9 mouse cellular contexts compared by ENCODE assay signal in the genomic region with DNA sequence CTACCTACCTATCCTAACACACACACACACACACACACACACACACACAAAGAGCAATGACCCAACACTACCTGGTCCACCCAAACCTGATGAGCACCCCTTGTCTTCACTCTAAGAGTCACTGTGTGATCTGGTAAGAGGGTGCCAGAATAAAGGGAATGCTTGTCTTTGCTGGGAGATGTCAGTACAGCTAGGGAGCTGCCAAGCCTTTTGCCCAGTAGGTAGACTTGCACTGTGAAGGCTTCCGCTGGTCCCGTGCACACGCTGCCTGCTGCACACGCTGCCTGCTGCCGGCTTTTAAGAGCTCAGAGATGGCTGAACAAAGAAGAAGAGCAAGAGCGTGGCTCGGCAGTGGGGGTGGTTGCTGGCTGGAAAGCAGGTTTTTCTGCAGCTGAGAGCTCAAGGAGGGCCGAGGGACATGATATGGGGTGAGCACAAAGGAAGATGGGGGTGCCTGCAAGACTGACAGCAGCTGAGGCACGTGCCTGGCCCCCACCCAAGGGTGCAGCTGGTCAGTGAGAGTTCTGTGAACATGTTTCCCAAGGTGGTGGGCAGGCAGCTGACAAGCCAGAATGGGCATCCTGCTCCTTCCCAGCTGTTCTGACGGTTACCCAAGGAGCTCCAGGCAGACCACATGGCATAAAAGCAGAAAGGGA. TPM values are rescaled to one million over a fixed set of nuclear protein-coding genes. Genes with fewer than 3 reads are reported as not detected.
DNase-seq lines count a peak whose midpoint lies in the region; ATAC-seq and TF ChIP-seq lines count a peak whose summit lies in the region.
"Had no signal": no experiment of that assay in that cellular context is flagged by ENCODE, and none has a peak within 500 bp of the region (broad histone marks: within the 10 kb centered on the region; RNA-seq: fewer than 3 reads in every experiment).

No protein-coding gene starts in this region.

- no peak overlapping the region for H3K9ac ChIP-seq in lung, postnatal 0 days (replicated peaks; ENCODE audit: low read depth)
- 0 out of 2 replicates have a peak overlapping the region, but pooled peaks have one; percentile 19 for H3K9ac ChIP-seq in heart, embryonic 15.5 days
- peak overlapping the region; percentile 54 for H3K9ac ChIP-seq in midbrain, embryonic 14.5 days (replicated peaks; ENCODE audit: low read length)

- H3K9me3 ChIP-seq in lung, postnatal 0 days (ENCODE audit: low read length) = no peaks in the 10 kb centered on the region
- no peaks in the 10 kb centered on the region for H3K9me3 ChIP-seq in heart, embryonic 15.5 days (replicated peaks)
- H3K9me3 ChIP-seq in midbrain, embryonic 14.5 days (ENCODE audit: control insufficient read depth, low read length) = no peaks in the 10 kb centered on the region; the same call in 1 of the 2 replicates

- no peak overlapping the region for H3K4me3 ChIP-seq in lung, postnatal 0 days (ENCODE audit: low read depth, low read length)
- H3K4me3 ChIP-seq in lung, adult 2 months (replicated peaks; ENCODE audit: extremely low read depth, low read depth, low read length) = no peak overlapping the region
- no peak overlapping the region; the same call in 1 of the 2 replicates for H3K4me3 ChIP-seq in heart, embryonic 15.5 days
- 0 out of 2 replicates have a peak overlapping the region, but pooled peaks have one; percentile 1 for H3K4me3 ChIP-seq in left cerebral cortex, adult 2 months
- H3K4me3 ChIP-seq in midbrain, embryonic 14.5 days (replicated peaks; ENCODE audit: low read depth, low read length) = no peak overlapping the region
- H3K4me3 ChIP-seq: erythroblast, embryonic 14.5 days had no signal

- peaks cover 56% of the 10 kb centered on the region for H3K4me1 ChIP-seq in lung, postnatal 0 days (ENCODE audit: insufficient read depth, low read depth, low read length)
- peaks cover 52% of the 10 kb centered on the region for H3K4me1 ChIP-seq in lung, adult 2 months (ENCODE audit: control insufficient read depth, insufficient read depth, low read length)
- peaks cover 71% of the 10 kb centered on the region for H3K4me1 ChIP-seq in heart, embryonic 15.5 days (replicated peaks)
- H3K4me1 ChIP-seq in midbrain, embryonic 14.5 days (ENCODE audit: control insufficient read depth, insufficient read depth, low read length) = peaks cover 56% of the 10 kb centered on the region

- no peaks in the 10 kb centered on the region for H3K36me3 ChIP-seq in lung, postnatal 0 days (ENCODE audit: insufficient read depth, low read length)
- H3K36me3 ChIP-seq in heart, embryonic 15.5 days = no peaks in the 10 kb centered on the region
- no peaks in the 10 kb centered on the region for H3K36me3 ChIP-seq in midbrain, embryonic 14.5 days (ENCODE audit: control insufficient read depth, insufficient read depth, low read length)

- intact Hi-C loops in left cerebral cortex, adult 2 months (cut with DNase I) = no loop called here

- H3K4me2 ChIP-seq in lung, postnatal 0 days (replicated peaks; ENCODE audit: low read depth, low read length) = no peak overlapping the region; the same call in 1 of the 2 replicates
- peak overlapping the region; percentile 52 for H3K4me2 ChIP-seq in heart, embryonic 15.5 days
- H3K4me2 ChIP-seq in midbrain, embryonic 14.5 days (ENCODE audit: low read length) = peak overlapping the region; percentile 48

- TF ChIP-seq EP300 in lung, postnatal 0 days (IDR thresholded peaks at IDR 0.05) = no peak

- H3K27me3 ChIP-seq in lung, postnatal 0 days (replicated peaks; ENCODE audit: insufficient read depth, low read length) = no peaks in the 10 kb centered on the region
- H3K27me3 ChIP-seq in heart, embryonic 15.5 days = no peaks in the 10 kb centered on the region
- H3K27me3 ChIP-seq in midbrain, embryonic 14.5 days (ENCODE audit: control insufficient read depth, insufficient read depth, low read length) = no peaks in the 10 kb centered on the region

- TF ChIP-seq POLR2A in lung, adult 2 months (IDR thresholded peaks at IDR 0.05; ENCODE audit: borderline replicate concordance, extremely low read depth, low read depth, low read length) = no peak

- peak overlapping the region; percentile 92 for H3K27ac ChIP-seq in lung, postnatal 0 days (ENCODE audit: low read length)
- H3K27ac ChIP-seq in heart, embryonic 15.5 days = peak overlapping the region; percentile 84
- H3K27ac ChIP-seq in left cerebral cortex, adult 2 months = peak overlapping the region; percentile 95
- peak overlapping the region; percentile 98 for H3K27ac ChIP-seq in midbrain, embryonic 14.5 days (replicated peaks; ENCODE audit: low read depth, low read length)

- ATAC-seq in lung, postnatal 0 days = peak; percentile 1; the same call in 1 of the 2 replicates
- ATAC-seq in heart, embryonic 15.5 days (replicated peaks; ENCODE audit: insufficient number of reproducible peaks, insufficient read depth, low FRiP score, low read depth) = no peak
- peak; percentile 72 for ATAC-seq in midbrain, embryonic 14.5 days (ENCODE audit: low FRiP score, low TSS enrichment)

- peak; percentile 32 for DNase-seq in lung, postnatal 0 days (ENCODE audit: low spot score)
- no peak for DNase-seq in lung, adult 2 months
- DNase-seq in cerebellum, postnatal 4 days (ENCODE audit: low spot score in 2 of 2) = peak; percentile 41 to 77
- peak; percentile 68 to 83 for DNase-seq in left cerebral cortex, adult 2 months (ENCODE audit: extremely low spot score in 1 of 2, low spot score in 2 of 2)
- DNase-seq in midbrain, embryonic 14.5 days = peak; percentile 80
- DNase-seq in thymus, postnatal 10 days (ENCODE audit: low spot score in 2 of 2) = peak; percentile 54 to 58
- DNase-seq in testis, postnatal 14 days (ENCODE audit: low spot score) = no peak

- no peak for TF ChIP-seq CTCF in lung, postnatal 0 days (IDR thresholded peaks at IDR 0.05)
- no peak for TF ChIP-seq CTCF in lung, adult 2 months (IDR thresholded peaks at IDR 0.05; ENCODE audit: insufficient read depth, low read length)
- no peak for TF ChIP-seq CTCF in left cerebral cortex, adult 2 months (IDR thresholded peaks at IDR 0.05)

- 25% methylated on average over 10 of the region's 10 CpGs for WGBS in lung, postnatal 0 days
- 21% methylated on average over 10 of the region's 10 CpGs for WGBS in lung, adult 2 months
- 25% methylated on average over 10 of the region's 10 CpGs for WGBS in heart, embryonic 15.5 days
- WGBS in midbrain, embryonic 14.5 days = 1% methylated on average over 10 of the region's 10 CpGs

RNA-seq across cellular contexts. Expression of gene Tspan14, which starts 10.9 kb away (rescaled TPM):
- polyA plus RNA-seq in lung, postnatal 0 days (2015; fragmentation: Nextera tagmentation; extraction: Ambion mirVana) = 77.3 and 84.9 TPM in 2 replicates
- 82.2 and 94.2 TPM in 2 replicates for polyA plus RNA-seq in lung, adult 2 months (2012; rRNA removed)
- 32.7 and 50.9 TPM in 2 replicates for polyA plus RNA-seq in heart, embryonic 15.5 days (2015; fragmentation: Nextera tagmentation; extraction: Ambion mirVana)
- 10 to 100 TPM; 50.2 to 52.1 TPM for total RNA-seq in left cerebral cortex, adult 2 months (2021)
- 57.2 and 79.6 TPM in 2 replicates for polyA plus RNA-seq in midbrain, embryonic 14.5 days (2014; fragmentation: Nextera tagmentation; extraction: Ambion mirVana)

RNA-seq across cellular contexts. Expression of gene Fam213a, which starts 57.9 kb away (rescaled TPM):
- 40.6 and 50.1 TPM in 2 replicates for polyA plus RNA-seq in lung, postnatal 0 days (2015; fragmentation: Nextera tagmentation; extraction: Ambion mirVana)
- 12.6 and 12.8 TPM in 2 replicates for polyA plus RNA-seq in lung, adult 2 months (2012; rRNA removed)
- polyA plus RNA-seq in heart, embryonic 15.5 days (2015; fragmentation: Nextera tagmentation; extraction: Ambion mirVana) = 42.9 and 44.8 TPM in 2 replicates
- 100 to 1,000 TPM; 106 to 123 TPM for total RNA-seq in left cerebral cortex, adult 2 months (2021)
- 70.4 and 80.1 TPM in 2 replicates for polyA plus RNA-seq in midbrain, embryonic 14.5 days (2014; fragmentation: Nextera tagmentation; extraction: Ambion mirVana)

Comparison
In these comparisons a context has a peak if more than half of its experiments do, and no peak if none do; other contexts are left out.
1. DNase-seq: peak in lung, postnatal 0 days (single experiment), cerebellum, postnatal 4 days (2 of 2), left cerebral cortex, adult 2 months (2 of 2), midbrain, embryonic 14.5 days (single experiment) and thymus, postnatal 10 days (2 of 2); none in lung, adult 2 months (single experiment) and testis, postnatal 14 days (single experiment).
2. Peak in every context shown above with its lines, with median percentiles within 50 percentile points of each other: H3K27ac ChIP-seq.